Mouse (Mus musculus) intestine, embryonic 16.5 days (tissue): ENCODE measurements at regions not wholly inside any gene's neighbourhood (a gene's known extent, or its start where the extent isn't known, plus 50 kb on each side); places are given as distances from the start of the nearest gene placed in this dataset.

Experiments
- ATAC-seq: fragments of 200-750 bp; cut with Nextera tagmentation; 2 replicates; pipeline ENCODE4 v1.8.0; 2017; ENCODE audit warnings: moderate TSS enrichment, moderate library complexity
- H3K27ac ChIP-seq: fragments of 300-500 bp; sonication (generic); 2 replicates; pipeline ENCODE4 v1.5.1; 2014; ENCODE audit warnings: mild to moderate bottlenecking, low read length
- H3K27me3 ChIP-seq: fragments of 300-500 bp; sonication (generic); replicated peaks from 2 replicates; pipeline ENCODE4 v1.6.1; 2014; ENCODE audit warnings: low read length, control low read depth, mixed read lengths; ENCODE audit not compliant: control insufficient read depth, insufficient read depth
- H3K36me3 ChIP-seq: fragments of 300-500 bp; sonication (generic); 2 replicates; pipeline ENCODE4 v1.6.1; 2014; ENCODE audit warnings: low read length, control low read depth; ENCODE audit not compliant: control insufficient read depth, insufficient read depth
- H3K4me1 ChIP-seq: fragments of 300-500 bp; sonication (generic); 2 replicates; pipeline ENCODE4 v1.6.1; 2014; ENCODE audit warnings: low read length, control low read depth, mixed read lengths; ENCODE audit not compliant: control insufficient read depth, insufficient read depth
- H3K4me2 ChIP-seq: fragments of 300-500 bp; sonication (generic); 2 replicates; pipeline ENCODE4 v1.6.1; 2014; ENCODE audit warnings: low read depth, low read length, control low read depth
- H3K4me3 ChIP-seq: fragments of 300-500 bp; sonication (generic); 2 replicates; pipeline ENCODE4 v1.5.1; 2014; ENCODE audit warnings: mild to moderate bottlenecking, low read length
- H3K9ac ChIP-seq: fragments of 300-500 bp; sonication (generic); 2 replicates; pipeline ENCODE4 v1.6.1; 2014; ENCODE audit warnings: low read depth, low read length
- H3K9me3 ChIP-seq: fragments of 300-500 bp; sonication (generic); 2 replicates; pipeline ENCODE4 v1.6.1; 2016; ENCODE audit warnings: low read length, control low read depth; ENCODE audit not compliant: control insufficient read depth
- WGBS: fragments of 180-500 bp; shearing (Covaris S2); extraction: QIAGEN DNeasy Blood & Tissue Kit; methylation state at CpG from one replicate; pipeline ENCODE4 v1.1.7; 2014; 5-methylcytosine and 5-hydroxymethylcytosine counted together

- H3K9ac ChIP-seq, result no peak overlapping the region
- WGBS, result 83% methylated on average over 1 of the region's 1 CpGs
- no peak for ATAC-seq
- H3K27me3 ChIP-seq, result no peaks in the 10 kb centered on the region
- H3K27ac ChIP-seq, result no peak overlapping the region
- no peak overlapping the region for H3K4me2 ChIP-seq
- no peak overlapping the region for H3K4me3 ChIP-seq
- H3K36me3 ChIP-seq, result no peaks in the 10 kb centered on the region
- no peaks in the 10 kb centered on the region for H3K9me3 ChIP-seq
- H3K4me1 ChIP-seq, result no peaks in the 10 kb centered on the region
These were observed 160.4 kb upstream of the Gm10192 start for GRCm38 (mm10) chr4:97343378-97343777.
